21 mouse cellular contexts compared by ENCODE assay signal in the genomic region with DNA sequence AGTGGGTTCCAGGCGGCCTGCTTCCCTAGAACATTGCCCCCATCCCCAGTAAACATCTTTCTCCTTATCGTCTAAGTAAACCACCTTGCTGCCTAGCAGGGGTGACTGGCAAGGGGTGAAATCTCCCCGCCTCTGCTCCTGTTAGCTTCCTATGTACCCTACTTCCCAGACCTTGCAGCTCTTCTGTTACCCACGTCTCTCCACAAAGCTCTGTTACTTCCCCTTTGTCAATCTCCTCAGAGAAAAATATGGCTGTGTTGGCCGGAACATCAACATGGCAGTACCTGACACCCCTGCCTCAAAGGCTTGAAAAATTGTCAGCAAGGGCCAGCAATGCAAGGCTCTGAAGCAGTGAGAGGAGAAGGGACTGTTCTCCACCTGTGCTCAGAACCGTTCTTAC.
"Had no signal": no experiment of that assay in that cellular context is flagged by ENCODE, and none has a peak within 500 bp of the region (broad histone marks: within the 10 kb centered on the region; RNA-seq: fewer than 3 reads in every experiment).

No protein-coding gene starts in this region.

- ATAC-seq: liver, postnatal 0 days; lung, postnatal 0 days; midbrain, embryonic 13.5 days; midbrain, embryonic 16.5 days had no signal

- H3K4me2 ChIP-seq: limb, embryonic 12.5 days; limb, embryonic 15.5 days; liver, embryonic 11.5 days; lung, embryonic 14.5 days; midbrain, embryonic 13.5 days; neural tube, embryonic 13.5 days had no signal

- H3K36me3 ChIP-seq: limb, embryonic 12.5 days; limb, embryonic 15.5 days; midbrain, embryonic 13.5 days; neural tube, embryonic 13.5 days had no signal

- H3K4me1 ChIP-seq: limb, embryonic 12.5 days; limb, embryonic 15.5 days; midbrain, embryonic 13.5 days; neural tube, embryonic 13.5 days had no signal

- DNase-seq: kidney, adult 18-20 months; kidney, adult 9 months; kidney, postnatal 14 days; kidney, postnatal 4 days; left cerebral cortex, postnatal 4 days; liver, postnatal 0 days; lung, embryonic 14.5 days; right cerebral cortex, postnatal 4 days; thymus, adult 2 months; thymus, postnatal 14 days had no signal

- H3K27me3 ChIP-seq: limb, embryonic 12.5 days; limb, embryonic 15.5 days; midbrain, embryonic 13.5 days; neural tube, embryonic 13.5 days had no signal

- H3K27ac ChIP-seq: limb, embryonic 12.5 days; limb, embryonic 15.5 days; liver, embryonic 14.5 days; macrophage; midbrain, embryonic 13.5 days; neural tube, embryonic 13.5 days; stomach, postnatal 0 days had no signal

- H3K4me3 ChIP-seq: limb, embryonic 12.5 days; limb, embryonic 15.5 days; midbrain, embryonic 13.5 days; myocyte; neural tube, embryonic 13.5 days had no signal

- H3K9ac ChIP-seq: limb, embryonic 12.5 days; limb, embryonic 15.5 days; liver, embryonic 14.5 days; liver, postnatal 0 days; lung, embryonic 14.5 days; midbrain, embryonic 13.5 days; neural tube, embryonic 13.5 days had no signal

- H3K9me3 ChIP-seq: limb, embryonic 12.5 days; limb, embryonic 15.5 days; midbrain, embryonic 13.5 days; neural tube, embryonic 13.5 days had no signal
